Mouse (Mus musculus) liver, adult 2 months (tissue): ENCODE measurements around the gene Ccdc73. TPM values are rescaled to one million over a fixed set of nuclear protein-coding genes. Genes with fewer than 3 reads are reported as not detected.

Experiments used
- DNase-seq: peaks from one replicate; pipeline ENCODE4 v3.0.0-alpha.2; 2011; ENCODE audit warnings: low read depth, low spot score; ENCODE audit errors: extremely low read depth
- H3K27ac ChIP-seq: fragments of 200-500 bp; replicated peaks from 2 replicates; pipeline ENCODE4 v1.5.1; 2012; ENCODE audit warnings: low read depth, mild to moderate bottlenecking, control low read depth, inconsistent platforms, low read length; ENCODE audit not compliant: insufficient read depth
- H3K27me3 ChIP-seq: fragments of 200-500 bp; 2 replicates; pipeline ENCODE4 v1.6.1; 2012; ENCODE audit warnings: mild to moderate bottlenecking, moderate library complexity, low read length, inconsistent platforms; ENCODE audit not compliant: control insufficient read depth, insufficient read depth
- H3K36me3 ChIP-seq: fragments of 200-500 bp; 2 replicates; pipeline ENCODE4 v1.6.1; 2012; ENCODE audit warnings: low read length, inconsistent platforms; ENCODE audit not compliant: control insufficient read depth, insufficient read depth
- H3K4me1 ChIP-seq: fragments of 200-500 bp; 2 replicates; pipeline ENCODE4 v1.6.1; 2011; ENCODE audit warnings: low read length; ENCODE audit not compliant: control insufficient read depth, insufficient read depth
- H3K4me3 ChIP-seq: fragments of 200-500 bp; 2 replicates; pipeline ENCODE4 v1.5.1; 2011; ENCODE audit warnings: low read depth, mild to moderate bottlenecking, control low read depth, low read length, moderate library complexity; ENCODE audit not compliant: insufficient read depth
- H3K79me2 ChIP-seq: fragments of 200-500 bp; 2 replicates; pipeline ENCODE4 v1.6.1; 2012; ENCODE audit warnings: inconsistent platforms, mild to moderate bottlenecking, low read length, moderate library complexity; ENCODE audit not compliant: control insufficient read depth, insufficient read depth
- H3K9ac ChIP-seq: fragments of 200-500 bp; 2 replicates; pipeline ENCODE4 v1.6.1; 2012; ENCODE audit warnings: low read depth, mild to moderate bottlenecking, control low read depth, inconsistent platforms, low read length
- CTCF ChIP-seq: fragments of 200-500 bp; IDR thresholded peaks from 2 replicates; pipeline ENCODE4 v1.5.1; 2011; ENCODE audit warnings: low read depth, low read length, control low read depth
- POLR2A ChIP-seq: fragments of 200-500 bp; IDR thresholded peaks from 2 replicates; pipeline ENCODE4 v1.6.1; 2011; ENCODE audit warnings: low read length, control low read depth; ENCODE audit not compliant: insufficient read depth; ENCODE audit errors: extremely low read depth
- WGBS: fragments of 180-500 bp; shearing (Covaris S2); methylation state at CpG from one replicate; pipeline ENCODE4 v1.1.7; 2018; 5-methylcytosine and 5-hydroxymethylcytosine counted together
- polyA plus RNA-seq: library from polyadenylated mRNA; depleted of rRNA; stranded (reverse); fragments of >200 nt; gene quantifications from 2 replicates; pipeline ENCODE4 v1.2.3, GENCODE M21; 2012
- total RNA-seq: library from RNA; depleted of rRNA; stranded (reverse); fragments of >200 nt; gene quantifications from 2 replicates; pipeline ENCODE4 v1.2.3, GENCODE M21; 2014

Gene Ccdc73
- total and polyA plus RNA-seq, 2 experiments = 4.9 TPM; not detected in 1

- Histone ChIP-seq H3K27me3 (peaks cover 4% of the 10 kb centered on the region; the same call in 1 of the 2 replicates), H3K27ac (no peak overlapping the region), H3K4me3 (no peak overlapping the region), H3K79me2 (no peaks in the 10 kb centered on the region), H3K36me3 (no peaks in the 10 kb centered on the region), H3K4me1 (peaks cover 2% of the 10 kb centered on the region; the same call in 1 of the 2 replicates), H3K9ac (no peak overlapping the region)
- WGBS = 81% methylated on average over 7 of the region's 7 CpGs
- DNase-seq = no peak
- TF ChIP-seq CTCF (no peak), POLR2A (no peak)
These were observed 170.5 kb downstream of the Ccdc73 start for GRCm38 (mm10) chr2:105037956-105038569.

GRCm38 (mm10) chr2:105038879-105039278 is 171.3 kb downstream of the Ccdc73 start:
- Histone ChIP-seq H3K9ac (no peak overlapping the region), H3K27me3 (peaks cover 4% of the 10 kb centered on the region; the same call in 1 of the 2 replicates), H3K79me2 (no peaks in the 10 kb centered on the region), H3K4me1 (peaks cover 2% of the 10 kb centered on the region; the same call in 1 of the 2 replicates), H3K27ac (no peak overlapping the region), H3K36me3 (no peaks in the 10 kb centered on the region), H3K4me3 (no peak overlapping the region)
- no peak for TF ChIP-seq CTCF
- TF ChIP-seq POLR2A = no peak
- WGBS = 88% methylated on average over 5 of the region's 5 CpGs
- no peak for DNase-seq

- H3K4me3 ChIP-seq = no peak overlapping the region
- H3K36me3 ChIP-seq = no peaks in the 10 kb centered on the region
- WGBS = 74% methylated on average over 4 of the region's 4 CpGs
- H3K27ac ChIP-seq = no peak overlapping the region
- DNase-seq = no peak
- TF ChIP-seq CTCF (no peak), POLR2A (no peak)
- peaks cover 4% of the 10 kb centered on the region; the same call in 1 of the 2 replicates for H3K27me3 ChIP-seq
- peaks cover 2% of the 10 kb centered on the region; the same call in 1 of the 2 replicates for H3K4me1 ChIP-seq
- no peak overlapping the region for H3K9ac ChIP-seq
- no peaks in the 10 kb centered on the region for H3K79me2 ChIP-seq
These were observed 173.3 kb downstream of the Ccdc73 start for GRCm38 (mm10) chr2:105040859-105041258.

- Histone ChIP-seq H3K36me3 (no peaks in the 10 kb centered on the region), H3K9ac (no peak overlapping the region), H3K4me1 (peaks cover 2% of the 10 kb centered on the region; the same call in 1 of the 2 replicates), H3K79me2 (no peaks in the 10 kb centered on the region), H3K27me3 (peaks cover 2% of the 10 kb centered on the region; the same call in 1 of the 2 replicates), H3K27ac (no peak overlapping the region), H3K4me3 (no peak overlapping the region)
- DNase-seq = no peak
- WGBS = 77% methylated on average over 4 of the region's 4 CpGs
- TF ChIP-seq POLR2A (no peak), CTCF (no peak)
These were observed 175.5 kb downstream of the Ccdc73 start for GRCm38 (mm10) chr2:105043152-105043551.

GRCm38 (mm10) chr2:105048301-105048700 is 180.7 kb downstream of the Ccdc73 start:
- H3K4me1 ChIP-seq = peaks cover under 1% of the 10 kb centered on the region
- H3K27ac ChIP-seq = no peak overlapping the region
- H3K9ac ChIP-seq = no peak overlapping the region
- no peaks in the 10 kb centered on the region for H3K79me2 ChIP-seq
- no peak overlapping the region for H3K4me3 ChIP-seq
- H3K27me3 ChIP-seq = no peaks in the 10 kb centered on the region
- 81% methylated on average over 1 of the region's 1 CpGs for WGBS
- DNase-seq = no peak
- no peaks in the 10 kb centered on the region for H3K36me3 ChIP-seq
- TF ChIP-seq CTCF = no peak
- TF ChIP-seq POLR2A = no peak

- peaks cover 11% of the 10 kb centered on the region for H3K4me1 ChIP-seq
- 18% methylated on average over 1 of the region's 1 CpGs for WGBS
- TF ChIP-seq POLR2A (no peak), CTCF (no peak)
These were observed 187.9 kb downstream of the Ccdc73 start for GRCm38 (mm10) chr2:105055529-105055928.

More at GRCm38 (mm10) chr2:105055529-105055928, 187.9 kb downstream of the Ccdc73 start:
- no peak for DNase-seq
- Histone ChIP-seq H3K79me2 (no peaks in the 10 kb centered on the region), H3K36me3 (no peaks in the 10 kb centered on the region), H3K4me3 (no peak overlapping the region), H3K9ac (no peak overlapping the region), H3K27ac (no peak overlapping the region), H3K27me3 (no peaks in the 10 kb centered on the region)
